Mouse (Mus musculus) liver, embryonic 16.5 days (tissue): ENCODE measurements around the gene Gm45716. TPM values are rescaled to one million over a fixed set of nuclear protein-coding genes. Genes with fewer than 3 reads are reported as not detected.

Experiments used
- ATAC-seq: fragments of 200-750 bp; cut with Nextera tagmentation; 2 replicates; pipeline ENCODE4 v1.8.0; 2017; ENCODE audit warnings: low read depth, mild to moderate bottlenecking, moderate number of reproducible peaks, moderate library complexity
- H3K27ac ChIP-seq: fragments of 300-500 bp; sonication (generic); 2 replicates; pipeline ENCODE4 v1.5.1; 2014; ENCODE audit warnings: mild to moderate bottlenecking, low read length
- H3K27me3 ChIP-seq: fragments of 300-500 bp; sonication (generic); 2 replicates; pipeline ENCODE4 v1.6.1; 2014; ENCODE audit warnings: low read depth, low read length, mixed read lengths; ENCODE audit not compliant: control insufficient read depth, insufficient read depth
- H3K36me3 ChIP-seq: fragments of 300-500 bp; sonication (generic); 2 replicates; pipeline ENCODE4 v1.6.1; 2014; ENCODE audit warnings: mild to moderate bottlenecking; ENCODE audit not compliant: control insufficient read depth, insufficient read depth
- H3K4me1 ChIP-seq: fragments of 300-500 bp; sonication (generic); 2 replicates; pipeline ENCODE4 v1.6.1; 2014; ENCODE audit warnings: low read depth, low read length, mixed read lengths; ENCODE audit not compliant: control insufficient read depth
- H3K4me2 ChIP-seq: fragments of 300-500 bp; sonication (generic); 2 replicates; pipeline ENCODE4 v1.6.1; 2014; ENCODE audit warnings: low read depth, low read length, mixed read lengths
- H3K4me3 ChIP-seq: fragments of 300-500 bp; sonication (generic); 2 replicates; pipeline ENCODE4 v1.5.1; 2014; ENCODE audit warnings: low read depth, mild to moderate bottlenecking, low read length
- H3K9ac ChIP-seq: fragments of 300-500 bp; sonication (generic); 2 replicates; pipeline ENCODE4 v1.6.1; 2014; ENCODE audit warnings: low read depth, low read length
- H3K9me3 ChIP-seq: fragments of 300-500 bp; sonication (generic); replicated peaks from 2 replicates; pipeline ENCODE4 v1.6.1; 2016; ENCODE audit warnings: low read length; ENCODE audit not compliant: control insufficient read depth
- WGBS: fragments of 180-500 bp; shearing (Covaris S2); extraction: QIAGEN DNeasy Blood & Tissue Kit; methylation state at CpG from one replicate; pipeline ENCODE4 v1.1.7; 2014; ENCODE audit not compliant: insufficient replicate concordance; 5-methylcytosine and 5-hydroxymethylcytosine counted together
- polyA plus RNA-seq: library from polyadenylated mRNA; unstranded; fragments of >200 nt; fragmentation: Nextera tagmentation; extraction: Ambion mirVana; gene quantifications from 2 replicates; pipeline ENCODE4 v1.2.1, GENCODE M21; 2015

Gene Gm45716
- polyA plus RNA-seq, 1 experiment from 2014 or later = 3.8 TPM

GRCm38 (mm10) chr11:90264180-90264579 is 76.7 kb downstream of the Gm45716 start:
- no peak overlapping the region for H3K4me2 ChIP-seq
- no peak for ATAC-seq
- no peaks in the 10 kb centered on the region for H3K4me1 ChIP-seq
- H3K27me3 ChIP-seq = no peaks in the 10 kb centered on the region
- no peak overlapping the region for H3K9ac ChIP-seq
- 63% methylated on average over 11 of the region's 11 CpGs for WGBS
- H3K27ac ChIP-seq = no peak overlapping the region
- no peaks in the 10 kb centered on the region for H3K9me3 ChIP-seq
- no peak overlapping the region for H3K4me3 ChIP-seq
- peaks cover 18% of the 10 kb centered on the region for H3K36me3 ChIP-seq

DNA sequence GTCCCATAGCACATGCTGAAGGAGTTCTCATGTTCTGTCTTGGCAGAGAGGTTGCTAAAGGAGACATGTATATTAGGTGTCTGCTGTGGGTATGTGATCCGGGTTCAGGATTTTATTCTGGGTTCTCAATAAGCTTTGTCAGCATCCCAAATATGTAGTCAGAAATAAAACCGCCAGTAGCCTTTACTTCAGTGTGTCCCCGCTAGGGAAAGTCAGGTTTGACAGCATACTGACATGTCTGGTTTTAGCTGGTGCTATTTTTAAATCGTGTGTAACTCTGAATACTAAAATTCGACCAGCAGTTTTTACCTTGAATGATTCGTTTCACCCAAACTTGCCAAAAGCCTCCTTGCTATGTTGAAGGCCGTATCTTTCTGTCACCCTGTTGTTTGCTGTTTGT is 78.1 kb downstream of the Gm45716 start:
- Histone ChIP-seq H3K4me1 (no peaks in the 10 kb centered on the region), H3K27ac (no peak overlapping the region), H3K9me3 (no peaks in the 10 kb centered on the region), H3K4me3 (no peak overlapping the region), H3K36me3 (peaks cover 18% of the 10 kb centered on the region), H3K4me2 (no peak overlapping the region), H3K9ac (no peak overlapping the region), H3K27me3 (no peaks in the 10 kb centered on the region)
- ATAC-seq = no peak
- WGBS = 63% methylated on average over 7 of the region's 7 CpGs

- no peaks in the 10 kb centered on the region for H3K9me3 ChIP-seq
- ATAC-seq = peak; percentile 21; the same call in 1 of the 2 replicates
- H3K4me1 ChIP-seq = no peaks in the 10 kb centered on the region
- 75% methylated on average over 5 of the region's 5 CpGs for WGBS
- no peak overlapping the region for H3K4me3 ChIP-seq
- H3K36me3 ChIP-seq = no peaks in the 10 kb centered on the region
- no peak overlapping the region for H3K9ac ChIP-seq
- H3K27ac ChIP-seq = no peak overlapping the region
- no peaks in the 10 kb centered on the region for H3K27me3 ChIP-seq
- H3K4me2 ChIP-seq = no peak overlapping the region
Observed at GRCm38 (mm10) chr11:90268934-90269333, 81.5 kb downstream of the Gm45716 start.

- no peak overlapping the region for H3K27ac ChIP-seq
- H3K36me3 ChIP-seq = no peaks in the 10 kb centered on the region
- no peak overlapping the region for H3K4me3 ChIP-seq
- no peaks in the 10 kb centered on the region for H3K27me3 ChIP-seq
- H3K4me1 ChIP-seq = no peaks in the 10 kb centered on the region
- no peaks in the 10 kb centered on the region for H3K9me3 ChIP-seq
- WGBS = 70% methylated on average over 18 of the region's 18 CpGs
- H3K9ac ChIP-seq = no peak overlapping the region
- ATAC-seq = 0 out of 2 replicates have a peak, but pooled peaks have one; percentile 37
- no peak overlapping the region for H3K4me2 ChIP-seq
Observed at GRCm38 (mm10) chr11:90269398-90270123, 82.1 kb downstream of the Gm45716 start.

- H3K9ac ChIP-seq = no peak overlapping the region
- no peak overlapping the region for H3K4me2 ChIP-seq
- no peaks in the 10 kb centered on the region for H3K36me3 ChIP-seq
- 63% methylated on average over 11 of the region's 11 CpGs for WGBS
- no peaks in the 10 kb centered on the region for H3K27me3 ChIP-seq
- H3K9me3 ChIP-seq = no peaks in the 10 kb centered on the region
- no peak for ATAC-seq
- no peak overlapping the region for H3K27ac ChIP-seq
- H3K4me1 ChIP-seq = no peaks in the 10 kb centered on the region
- H3K4me3 ChIP-seq = no peak overlapping the region
Observed at GRCm38 (mm10) chr11:90270132-90270877, 82.8 kb downstream of the Gm45716 start.

DNA sequence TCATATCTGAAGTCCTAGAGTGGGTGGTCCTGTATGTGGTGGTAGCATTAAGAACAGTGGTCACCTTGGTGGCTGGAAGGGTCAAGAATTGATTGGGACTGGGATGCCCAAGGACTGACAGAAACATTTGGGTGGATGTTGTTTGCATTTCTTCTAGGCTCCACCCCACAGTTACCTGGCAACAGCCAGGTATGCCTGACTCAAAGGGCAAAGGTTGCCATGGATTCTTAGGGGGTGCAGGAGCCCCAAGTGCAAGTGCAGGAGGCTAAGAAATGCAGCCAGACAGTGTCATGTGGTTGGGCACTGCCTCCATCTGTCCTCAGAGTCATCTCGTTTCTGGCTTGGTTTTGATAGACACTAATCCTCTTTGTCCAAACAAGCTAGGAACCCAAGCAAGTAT is 86.7 kb downstream of the Gm45716 start:
- ATAC-seq = no peak
- H3K36me3 ChIP-seq = no peaks in the 10 kb centered on the region
- no peaks in the 10 kb centered on the region for H3K27me3 ChIP-seq
- H3K9ac ChIP-seq = no peak overlapping the region
- no peaks in the 10 kb centered on the region for H3K4me1 ChIP-seq
- H3K9me3 ChIP-seq = no peaks in the 10 kb centered on the region
- no peak overlapping the region for H3K27ac ChIP-seq
- no peak overlapping the region for H3K4me3 ChIP-seq
- H3K4me2 ChIP-seq = no peak overlapping the region
- WGBS = 43% methylated on average over 1 of the region's 1 CpGs

GRCm38 (mm10) chr11:90275663-90276062 is 88.2 kb downstream of the Gm45716 start:
- ATAC-seq = no peak
- Histone ChIP-seq H3K9me3 (no peaks in the 10 kb centered on the region), H3K9ac (no peak overlapping the region), H3K36me3 (no peaks in the 10 kb centered on the region), H3K4me3 (no peak overlapping the region), H3K27ac (no peak overlapping the region), H3K27me3 (no peaks in the 10 kb centered on the region), H3K4me1 (no peaks in the 10 kb centered on the region), H3K4me2 (no peak overlapping the region)
- 76% methylated on average over 7 of the region's 7 CpGs for WGBS

GRCm38 (mm10) chr11:90276150-90276549 is 88.7 kb downstream of the Gm45716 start:
- Histone ChIP-seq H3K27me3 (no peaks in the 10 kb centered on the region), H3K27ac (no peak overlapping the region), H3K4me1 (no peaks in the 10 kb centered on the region), H3K4me2 (no peak overlapping the region), H3K9ac (no peak overlapping the region), H3K4me3 (no peak overlapping the region), H3K36me3 (no peaks in the 10 kb centered on the region), H3K9me3 (no peaks in the 10 kb centered on the region)
- ATAC-seq = no peak
- 62% methylated on average over 8 of the region's 8 CpGs for WGBS

DNA sequence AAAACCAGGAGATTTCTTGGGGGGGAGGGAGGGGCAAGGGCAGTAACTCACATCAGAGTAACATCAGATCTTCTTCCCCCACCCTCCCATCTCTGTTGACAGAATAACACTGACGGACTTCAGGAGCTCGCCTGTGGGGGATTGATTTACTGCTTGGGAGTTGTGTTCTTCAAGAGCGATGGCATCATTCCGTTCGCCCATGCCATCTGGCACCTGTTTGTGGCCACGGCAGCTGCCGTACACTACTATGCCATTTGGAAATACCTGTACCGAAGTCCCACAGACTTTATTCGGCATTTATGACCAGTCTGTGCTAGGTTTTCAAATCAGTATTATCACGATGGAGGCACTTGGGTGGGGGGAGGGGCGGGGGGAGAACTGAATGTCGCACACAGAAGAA is 89.1 kb downstream of the Gm45716 start:
- WGBS = 74% methylated on average over 12 of the region's 12 CpGs
- no peak for ATAC-seq
- Histone ChIP-seq H3K9me3 (no peaks in the 10 kb centered on the region), H3K36me3 (no peaks in the 10 kb centered on the region), H3K4me2 (no peak overlapping the region), H3K4me1 (no peaks in the 10 kb centered on the region), H3K9ac (no peak overlapping the region), H3K27ac (no peak overlapping the region), H3K27me3 (no peaks in the 10 kb centered on the region), H3K4me3 (no peak overlapping the region)
